Mouse (Mus musculus) lung, embryonic 14.5 days (tissue): ENCODE results near the gene Stx6. TPM values are rescaled to one million over a fixed set of nuclear protein-coding genes. Genes with fewer than 3 reads are reported as not detected.

Experiments used
- ATAC-seq: fragments of 200-750 bp; cut with Nextera tagmentation; 2 replicates; pipeline ENCODE4 v1.8.0; 2017; ENCODE audit warnings: mild to moderate bottlenecking, moderate TSS enrichment, moderate library complexity; ENCODE audit not compliant: insufficient read depth
- DNase-seq: peaks from one replicate; pipeline ENCODE4 v3.0.0-alpha.2; 2015
- H3K27ac ChIP-seq: fragments of 300-500 bp; sonication (generic); 2 replicates; pipeline ENCODE4 v1.5.1; 2014; ENCODE audit warnings: low read depth, mild to moderate bottlenecking, moderate library complexity
- H3K27me3 ChIP-seq: fragments of 300-500 bp; sonication (generic); 2 replicates; pipeline ENCODE4 v1.6.1; 2014; ENCODE audit warnings: low read length, control low read depth; ENCODE audit not compliant: insufficient read depth
- H3K36me3 ChIP-seq: fragments of 300-500 bp; sonication (generic); 2 replicates; pipeline ENCODE4 v1.6.1; 2014; ENCODE audit warnings: control low read depth; ENCODE audit not compliant: insufficient read depth
- H3K4me1 ChIP-seq: fragments of 300-500 bp; sonication (generic); 2 replicates; pipeline ENCODE4 v1.6.1; 2014; ENCODE audit warnings: antibody characterized with exemption, control low read depth; ENCODE audit not compliant: insufficient read depth
- H3K4me2 ChIP-seq: fragments of 300-500 bp; sonication (generic); 2 replicates; pipeline ENCODE4 v1.6.1; 2014; ENCODE audit warnings: mild to moderate bottlenecking
- H3K4me3 ChIP-seq: fragments of 300-500 bp; sonication (generic); 2 replicates; pipeline ENCODE4 v1.5.1; 2014; ENCODE audit warnings: low read depth, low read length
- H3K9ac ChIP-seq: fragments of 300-500 bp; sonication (generic); 2 replicates; pipeline ENCODE4 v1.6.1; 2014
- H3K9me3 ChIP-seq: fragments of 300-500 bp; sonication (generic); 2 replicates; pipeline ENCODE4 v1.6.1; 2016; ENCODE audit warnings: low read depth, low read length, control low read depth
- CTCF ChIP-seq: IDR thresholded peaks from 2 replicates; pipeline ENCODE4 v1.5.1; 2016; ENCODE audit warnings: antibody characterized with exemption, low read depth
- WGBS: fragments of 180-500 bp; shearing (Covaris S2); extraction: QIAGEN DNeasy Blood & Tissue Kit; methylation state at CpG from one replicate; pipeline ENCODE4 v1.1.7; 2014; 5-methylcytosine and 5-hydroxymethylcytosine counted together
- polyA plus RNA-seq: library from polyadenylated mRNA; unstranded; fragments of >200 nt; fragmentation: Nextera tagmentation; extraction: Ambion mirVana; gene quantifications from 2 replicates; pipeline ENCODE4 v1.2.1, GENCODE M21; 2014

Gene Stx6
- polyA plus RNA-seq, 1 experiment from 2014 or later: 99.7 TPM

DNA sequence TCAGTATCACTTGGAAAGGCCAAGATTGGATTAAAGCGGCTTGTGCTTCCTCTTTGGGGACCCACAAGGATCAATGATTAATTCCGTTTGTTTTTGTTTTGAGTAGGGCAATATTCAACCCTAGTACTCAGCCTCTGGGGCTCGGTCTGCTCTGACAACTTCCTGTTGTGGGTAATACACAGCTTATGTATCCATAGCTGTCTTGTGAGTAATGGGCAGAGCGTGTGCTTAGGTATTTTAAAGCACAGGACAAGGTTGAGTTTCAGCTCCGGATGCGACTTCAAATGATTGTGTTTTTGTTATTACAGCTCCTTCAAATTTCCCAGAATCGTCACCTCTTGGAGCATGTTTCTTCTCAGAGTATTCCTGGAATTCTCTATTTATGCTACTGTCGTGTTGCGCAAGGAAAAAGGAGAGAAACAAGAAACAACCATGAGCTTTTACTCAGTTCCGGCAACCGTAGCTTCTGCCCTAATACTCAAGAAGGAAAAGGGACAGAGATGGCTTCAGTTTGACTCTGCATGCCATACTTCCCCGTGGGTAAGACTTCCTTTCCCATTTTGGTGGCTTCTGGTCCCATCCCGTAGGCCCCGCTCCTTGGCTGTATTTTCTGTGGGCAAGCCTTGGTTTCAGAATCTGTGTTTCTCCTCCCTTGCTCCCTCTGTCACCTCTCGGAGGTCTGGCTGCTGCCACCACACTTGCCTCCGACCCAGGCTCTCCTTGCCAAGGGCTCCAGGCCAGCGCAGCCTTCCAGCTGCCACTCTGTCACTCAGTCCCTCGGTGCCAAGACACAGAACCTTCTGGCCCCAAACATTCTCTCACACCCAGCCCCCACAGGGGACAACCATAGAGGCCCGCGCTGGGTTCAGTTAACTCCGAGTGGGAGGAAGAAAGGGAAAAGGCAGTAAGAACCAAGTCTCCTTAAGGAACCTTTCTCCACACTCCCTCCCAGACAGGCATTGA lies 36.3 kb upstream of the Stx6 start:
- TF ChIP-seq CTCF: no peak
- Histone ChIP-seq H3K4me2 (peak overlapping the region; percentile 25; the same call in 1 of the 2 replicates), H3K4me3 (no peak overlapping the region), H3K4me1 (peaks cover 8% of the 10 kb centered on the region; the same call in 1 of the 2 replicates), H3K27me3 (no peaks in the 10 kb centered on the region), H3K36me3 (no peaks in the 10 kb centered on the region), H3K27ac (peak overlapping the region; percentile 79), H3K9me3 (no peaks in the 10 kb centered on the region), H3K9ac (no peak overlapping the region)
- 58% methylated on average over 21 of the region's 21 CpGs for WGBS
- DNase-seq: peak; percentile 85
- ATAC-seq: peak; percentile 92

DNA sequence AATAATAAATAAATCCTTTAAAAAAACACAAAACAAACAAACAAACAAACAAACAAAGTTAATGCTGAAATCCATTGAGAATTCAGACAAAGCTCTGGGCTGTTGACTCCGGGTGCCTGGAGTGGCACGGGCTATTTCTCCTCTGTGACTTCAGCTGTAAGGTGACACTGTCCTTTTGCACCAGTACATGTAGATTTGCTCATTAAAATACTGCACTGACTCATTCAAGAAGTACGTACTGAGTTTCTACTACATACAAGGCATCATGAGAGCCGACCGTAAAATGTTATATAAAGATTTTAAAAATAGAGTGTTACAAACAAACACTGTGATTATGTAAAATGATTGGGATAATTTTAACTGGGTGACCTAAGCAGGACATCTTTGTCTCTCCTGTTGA lies 34.1 kb upstream of the Stx6 start:
- Histone ChIP-seq H3K4me3 (no peak overlapping the region), H3K27me3 (no peaks in the 10 kb centered on the region), H3K9ac (no peak overlapping the region), H3K4me2 (no peak overlapping the region), H3K9me3 (no peaks in the 10 kb centered on the region), H3K4me1 (peaks cover 8% of the 10 kb centered on the region; the same call in 1 of the 2 replicates), H3K27ac (no peak overlapping the region), H3K36me3 (no peaks in the 10 kb centered on the region)
- WGBS: 92% methylated on average over 5 of the region's 5 CpGs
- DNase-seq (no peak), ATAC-seq (no peak)
- no peak for TF ChIP-seq CTCF

DNA sequence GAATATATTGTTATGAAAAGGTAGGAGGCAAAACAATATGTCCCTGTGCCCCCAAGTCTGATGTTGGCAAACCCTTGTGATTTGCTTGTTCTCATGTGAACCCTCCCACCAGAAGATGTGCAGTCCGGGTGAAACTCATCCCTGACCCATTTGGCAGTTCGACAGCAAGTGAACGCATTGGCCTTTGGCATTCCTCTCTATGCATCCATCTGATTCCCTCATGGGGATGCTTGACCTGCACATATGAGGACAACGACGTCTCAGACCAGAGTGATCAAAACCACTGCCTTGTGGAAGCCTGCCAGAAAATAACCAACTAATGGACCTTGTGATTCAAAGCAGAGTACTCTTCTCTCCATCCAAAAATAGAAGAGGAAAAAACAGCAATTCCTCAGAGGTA lies 31.8 kb upstream of the Stx6 start:
- Histone ChIP-seq H3K4me1 (peaks cover 8% of the 10 kb centered on the region; the same call in 1 of the 2 replicates), H3K27ac (no peak overlapping the region), H3K9me3 (no peaks in the 10 kb centered on the region), H3K36me3 (no peaks in the 10 kb centered on the region), H3K4me2 (no peak overlapping the region), H3K4me3 (no peak overlapping the region), H3K27me3 (no peaks in the 10 kb centered on the region), H3K9ac (no peak overlapping the region)
- no peak for ATAC-seq
- no peak for DNase-seq
- TF ChIP-seq CTCF: no peak
- 69% methylated on average over 5 of the region's 5 CpGs for WGBS

DNA sequence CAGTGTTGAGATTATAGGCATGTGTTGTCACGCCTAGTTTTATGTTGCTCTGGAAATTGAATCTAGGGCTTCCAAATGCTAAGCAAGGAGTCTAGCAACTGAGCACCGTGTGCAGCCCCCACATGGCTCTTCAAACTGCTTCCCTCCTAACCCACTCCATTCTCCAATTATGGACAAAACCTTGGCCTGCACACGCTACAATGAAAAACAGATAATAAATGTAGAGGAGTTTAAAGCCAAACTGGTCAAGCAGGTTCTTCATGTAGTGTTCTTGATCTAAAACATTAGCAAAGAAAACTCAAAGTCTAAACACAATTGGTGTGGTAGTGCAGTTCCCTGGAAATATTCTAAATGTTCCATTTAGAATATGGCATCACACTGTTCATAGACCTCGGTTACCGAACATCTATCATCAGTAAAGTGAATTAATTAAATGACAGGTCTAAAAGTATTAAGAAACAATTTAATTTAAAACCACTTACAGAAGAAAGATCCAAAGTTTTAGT lies 31.0 kb upstream of the Stx6 start:
- H3K4me2 ChIP-seq: no peak overlapping the region
- H3K27me3 ChIP-seq: no peaks in the 10 kb centered on the region
- no peaks in the 10 kb centered on the region for H3K36me3 ChIP-seq
- WGBS: 83% methylated on average over 5 of the region's 5 CpGs
- no peaks in the 10 kb centered on the region for H3K9me3 ChIP-seq
- H3K4me3 ChIP-seq: no peak overlapping the region
- TF ChIP-seq CTCF: no peak
- H3K4me1 ChIP-seq: peaks cover 6% of the 10 kb centered on the region; the same call in 1 of the 2 replicates
- H3K9ac ChIP-seq: no peak overlapping the region
- no peak overlapping the region for H3K27ac ChIP-seq
- ATAC-seq (no peak), DNase-seq (no peak)

DNA sequence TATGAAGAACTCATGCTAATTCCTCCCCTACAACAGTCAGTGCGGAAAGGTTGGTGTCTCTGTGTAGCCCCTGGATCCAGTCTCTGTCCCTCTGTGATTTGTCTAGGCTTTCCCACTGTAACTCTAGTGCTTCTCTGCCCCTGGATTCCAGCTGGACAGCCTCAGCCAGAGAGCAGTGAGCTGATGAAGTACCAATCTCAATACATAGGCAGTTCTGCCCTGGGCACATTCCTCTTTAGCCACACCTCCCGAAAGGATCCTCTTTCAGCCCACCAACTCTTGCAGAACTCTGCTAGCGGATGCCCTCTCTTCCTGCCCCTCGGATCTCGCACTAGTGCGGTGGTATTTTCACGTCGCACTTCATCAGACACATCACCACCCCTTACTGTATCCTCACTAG lies 23.6 kb upstream of the Stx6 start:
- no peak for TF ChIP-seq CTCF
- H3K4me3 ChIP-seq: no peak overlapping the region
- ATAC-seq: peak; percentile 72
- no peaks in the 10 kb centered on the region for H3K27me3 ChIP-seq
- 0 out of 2 replicates have a peak, but pooled peaks cover 5% of the 10 kb centered on the region for H3K4me1 ChIP-seq
- H3K4me2 ChIP-seq: no peak overlapping the region
- H3K9me3 ChIP-seq: no peaks in the 10 kb centered on the region
- H3K27ac ChIP-seq: no peak overlapping the region; the same call in 1 of the 2 replicates
- 20% methylated on average over 8 of the region's 8 CpGs for WGBS
- peak; percentile 54 for DNase-seq
- H3K36me3 ChIP-seq: no peaks in the 10 kb centered on the region; the same call in 1 of the 2 replicates
- H3K9ac ChIP-seq: no peak overlapping the region

DNA sequence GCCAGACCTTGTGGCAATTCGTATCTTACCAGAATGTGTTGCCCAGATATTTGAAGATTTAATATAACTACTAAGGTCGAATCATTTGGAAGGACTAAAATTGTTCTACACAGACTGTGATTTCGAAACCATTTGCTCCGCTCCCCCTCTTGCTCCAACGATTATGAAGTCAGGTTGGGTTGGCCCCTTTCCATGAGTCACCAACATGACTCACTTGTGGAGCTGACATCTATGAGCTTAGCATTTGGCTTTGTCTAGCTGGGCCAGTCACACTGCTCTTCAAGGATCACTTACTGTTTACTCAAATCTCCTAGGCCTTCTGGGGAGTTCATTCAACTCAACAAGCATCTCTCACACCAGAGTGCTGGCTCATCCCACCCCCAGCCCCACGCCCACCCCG lies 19.7 kb upstream of the Stx6 start:
- no peak overlapping the region for H3K27ac ChIP-seq
- no peak overlapping the region for H3K4me3 ChIP-seq
- no peak for TF ChIP-seq CTCF
- no peaks in the 10 kb centered on the region for H3K27me3 ChIP-seq
- DNase-seq (peak; percentile 65), ATAC-seq (0 out of 2 replicates have a peak, but pooled peaks have one; percentile 26)
- H3K4me1 ChIP-seq: 0 out of 2 replicates have a peak, but pooled peaks cover 5% of the 10 kb centered on the region
- 70% methylated on average over 7 of the region's 7 CpGs for WGBS
- H3K36me3 ChIP-seq: no peaks in the 10 kb centered on the region; the same call in 1 of the 2 replicates
- H3K4me2 ChIP-seq: no peak overlapping the region
- H3K9ac ChIP-seq: no peak overlapping the region
- no peaks in the 10 kb centered on the region for H3K9me3 ChIP-seq

DNA sequence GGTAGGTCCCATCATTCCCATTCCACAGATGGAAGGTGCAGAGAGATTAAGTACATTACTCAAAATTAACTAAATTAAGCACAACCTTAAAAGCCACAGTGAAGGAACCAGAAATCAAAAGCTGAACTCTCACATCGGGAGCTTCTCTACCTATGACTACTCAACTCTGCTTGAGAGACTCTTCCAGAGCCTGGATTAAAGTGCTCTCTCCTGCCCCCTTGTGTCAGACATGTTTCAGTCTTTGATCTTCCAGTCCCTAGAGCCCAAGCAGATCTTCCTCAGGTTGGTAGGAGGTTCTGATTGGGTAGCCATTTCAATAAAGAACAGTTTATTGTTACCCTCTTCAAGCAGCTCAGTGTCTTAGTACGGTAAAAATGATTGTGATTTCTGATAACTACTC lies 18.4 kb upstream of the Stx6 start:
- WGBS: 68% methylated on average over 2 of the region's 2 CpGs
- H3K4me3 ChIP-seq: no peak overlapping the region
- no peaks in the 10 kb centered on the region; the same call in 1 of the 2 replicates for H3K36me3 ChIP-seq
- no peaks in the 10 kb centered on the region for H3K9me3 ChIP-seq
- no peaks in the 10 kb centered on the region for H3K27me3 ChIP-seq
- H3K4me2 ChIP-seq: no peak overlapping the region
- no peak overlapping the region for H3K27ac ChIP-seq
- peak; percentile 71 for DNase-seq
- 0 out of 2 replicates have a peak, but pooled peaks cover 5% of the 10 kb centered on the region for H3K4me1 ChIP-seq
- H3K9ac ChIP-seq: no peak overlapping the region
- TF ChIP-seq CTCF: peak; percentile 60
- ATAC-seq: no peak
